Mouse (Mus musculus): ENCODE results near the gene Tmem184a. TPM values are rescaled to one million over a fixed set of nuclear protein-coding genes. Genes with fewer than 3 reads are reported as not detected.

Tmem184a gene
- polyA plus RNA-seq, 1 experiment, result 4.6 TPM

DNA sequence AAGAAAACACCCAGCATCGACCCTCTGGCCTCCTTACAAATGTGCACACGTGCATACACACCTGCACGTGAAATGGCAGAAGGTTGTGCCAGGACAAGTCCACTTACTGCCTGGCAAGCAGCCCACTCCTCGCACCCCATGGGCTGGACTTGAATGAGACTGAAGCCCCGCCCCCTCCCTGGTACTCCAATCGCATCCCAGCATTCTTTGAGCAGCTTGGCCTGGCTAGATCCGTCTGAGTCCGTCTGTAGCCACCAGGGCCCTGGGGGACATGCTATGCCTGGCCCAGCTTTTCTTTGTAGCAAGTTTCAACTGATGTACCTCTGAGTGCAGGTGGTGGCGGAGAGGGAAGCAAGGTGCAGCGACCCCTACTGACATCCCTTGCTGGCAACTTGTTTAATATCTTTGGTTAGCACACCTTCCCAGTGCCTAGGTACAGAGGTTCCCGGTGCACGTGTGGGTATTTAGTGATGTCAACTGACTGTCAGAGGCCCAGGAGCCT lies 16.1 kb downstream of the Tmem184a start:
- Histone ChIP-seq H3K4me1 (peaks cover 96% of the 10 kb centered on the region), H3K27me3 (replicated peaks) (no peaks in the 10 kb centered on the region), H3K36me3 (replicated peaks; ENCODE audit: low read length) (peaks cover 79% of the 10 kb centered on the region), H3K9me3 (no peaks in the 10 kb centered on the region), H3K4me3 (replicated peaks) (peak overlapping the region; percentile 83)
- TF ChIP-seq GATA1 (IDR thresholded peaks at IDR 0.05; ENCODE audit: borderline replicate concordance, low read length) (no peak), FLI1 (IDR thresholded peaks at IDR 0.05; ENCODE audit: low read length) (no peak)

DNA sequence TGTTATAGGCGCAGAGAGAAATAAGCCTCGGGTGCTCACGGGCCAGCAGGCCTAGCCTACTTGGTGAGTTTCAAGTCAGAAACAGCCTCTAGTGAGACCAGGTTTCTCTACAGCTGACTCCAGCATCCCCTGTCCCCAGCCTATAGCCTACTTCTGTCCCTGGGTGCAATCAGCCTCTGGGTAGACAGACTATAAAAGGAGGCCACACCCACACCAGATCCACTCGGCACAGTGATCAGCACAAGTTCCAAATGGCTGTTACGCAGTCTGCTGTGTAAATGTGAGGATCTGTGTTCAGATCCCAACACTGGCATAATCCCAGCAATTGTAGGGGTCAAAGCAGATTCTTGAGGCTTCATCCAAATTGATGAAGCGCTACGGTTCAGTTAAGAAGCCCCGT lies 16.6 kb downstream of the Tmem184a start:
- Histone ChIP-seq H3K27me3 (replicated peaks) (no peaks in the 10 kb centered on the region), H3K9me3 (no peaks in the 10 kb centered on the region), H3K36me3 (replicated peaks; ENCODE audit: low read length) (peaks cover 80% of the 10 kb centered on the region), H3K4me1 (peaks cover 96% of the 10 kb centered on the region), H3K4me3 (replicated peaks) (no peak overlapping the region)
- TF ChIP-seq GATA1 (IDR thresholded peaks at IDR 0.05; ENCODE audit: borderline replicate concordance, low read length), result no peak
- no peak for TF ChIP-seq FLI1 (IDR thresholded peaks at IDR 0.05; ENCODE audit: low read length)

DNA sequence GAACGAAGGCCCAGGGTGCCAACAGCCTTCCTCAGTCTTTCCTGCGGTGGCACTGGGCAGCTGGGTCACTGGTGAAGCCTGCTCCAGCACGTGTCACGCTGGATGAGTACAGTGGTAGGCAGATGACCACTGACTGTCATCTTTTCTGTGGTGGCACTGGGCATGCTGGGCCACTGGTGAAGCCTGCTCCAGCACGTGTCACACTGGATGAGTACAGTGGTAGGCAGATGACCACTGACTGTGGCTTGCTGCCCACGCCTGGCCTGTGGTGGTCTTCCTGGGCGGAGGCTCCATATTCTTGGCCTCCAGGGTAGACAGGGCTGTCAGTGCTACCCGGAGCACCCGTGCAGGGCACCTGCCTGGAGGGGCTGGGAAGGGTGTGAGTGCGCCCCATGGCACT lies 17.8 kb downstream of the Tmem184a start:
- Histone ChIP-seq H3K27me3 (replicated peaks) (no peaks in the 10 kb centered on the region), H3K4me1 (peaks cover 100% of the 10 kb centered on the region), H3K9me3 (no peaks in the 10 kb centered on the region), H3K36me3 (replicated peaks; ENCODE audit: low read length) (peaks cover 85% of the 10 kb centered on the region), H3K4me3 (replicated peaks) (peak overlapping the region; percentile 60)
- TF ChIP-seq FLI1 (IDR thresholded peaks at IDR 0.05; ENCODE audit: low read length) (no peak), GATA1 (IDR thresholded peaks at IDR 0.05; ENCODE audit: borderline replicate concordance, low read length) (no peak)

- Histone ChIP-seq H3K4me3 (replicated peaks) (peak overlapping the region; percentile 50), H3K27me3 (replicated peaks) (no peaks in the 10 kb centered on the region), H3K36me3 (replicated peaks; ENCODE audit: low read length) (peaks cover 85% of the 10 kb centered on the region), H3K4me1 (peaks cover 100% of the 10 kb centered on the region), H3K9me3 (no peaks in the 10 kb centered on the region)
- TF ChIP-seq GATA1 (IDR thresholded peaks at IDR 0.05; ENCODE audit: borderline replicate concordance, low read length) (no peak), FLI1 (IDR thresholded peaks at IDR 0.05; ENCODE audit: low read length) (no peak)
These were observed 18.5 kb downstream of the Tmem184a start for GRCm38 (mm10) chr5:139801231-139801630.

GRCm38 (mm10) chr5:139799801-139800590 lies 19.7 kb downstream of the Tmem184a start:
- Histone ChIP-seq H3K4me1 (peaks cover 100% of the 10 kb centered on the region), H3K27me3 (replicated peaks) (no peaks in the 10 kb centered on the region), H3K36me3 (replicated peaks; ENCODE audit: low read length) (peaks cover 85% of the 10 kb centered on the region), H3K4me3 (replicated peaks) (peak overlapping the region; percentile 44), H3K9me3 (no peaks in the 10 kb centered on the region)
- TF ChIP-seq FLI1 (IDR thresholded peaks at IDR 0.05; ENCODE audit: low read length) (no peak), GATA1 (IDR thresholded peaks at IDR 0.05; ENCODE audit: borderline replicate concordance, low read length) (no peak)

- H3K4me1 ChIP-seq, result peaks cover 100% of the 10 kb centered on the region
- H3K4me3 ChIP-seq (replicated peaks), result no peak overlapping the region
- peaks cover 91% of the 10 kb centered on the region for H3K36me3 ChIP-seq (replicated peaks; ENCODE audit: low read length)
- TF ChIP-seq GATA1 (IDR thresholded peaks at IDR 0.05; ENCODE audit: borderline replicate concordance, low read length) (no peak), FLI1 (IDR thresholded peaks at IDR 0.05; ENCODE audit: low read length) (no peak)
- no peaks in the 10 kb centered on the region for H3K9me3 ChIP-seq
- no peaks in the 10 kb centered on the region for H3K27me3 ChIP-seq (replicated peaks)
These were observed 20.7 kb downstream of the Tmem184a start for GRCm38 (mm10) chr5:139799041-139799440.

- Histone ChIP-seq H3K4me3 (replicated peaks) (peak overlapping the region; percentile 26), H3K4me1 (peaks cover 99% of the 10 kb centered on the region), H3K36me3 (replicated peaks; ENCODE audit: low read length) (peaks cover 96% of the 10 kb centered on the region)
These were observed 21.4 kb downstream of the Tmem184a start for GRCm38 (mm10) chr5:139798168-139798900.

DNA sequence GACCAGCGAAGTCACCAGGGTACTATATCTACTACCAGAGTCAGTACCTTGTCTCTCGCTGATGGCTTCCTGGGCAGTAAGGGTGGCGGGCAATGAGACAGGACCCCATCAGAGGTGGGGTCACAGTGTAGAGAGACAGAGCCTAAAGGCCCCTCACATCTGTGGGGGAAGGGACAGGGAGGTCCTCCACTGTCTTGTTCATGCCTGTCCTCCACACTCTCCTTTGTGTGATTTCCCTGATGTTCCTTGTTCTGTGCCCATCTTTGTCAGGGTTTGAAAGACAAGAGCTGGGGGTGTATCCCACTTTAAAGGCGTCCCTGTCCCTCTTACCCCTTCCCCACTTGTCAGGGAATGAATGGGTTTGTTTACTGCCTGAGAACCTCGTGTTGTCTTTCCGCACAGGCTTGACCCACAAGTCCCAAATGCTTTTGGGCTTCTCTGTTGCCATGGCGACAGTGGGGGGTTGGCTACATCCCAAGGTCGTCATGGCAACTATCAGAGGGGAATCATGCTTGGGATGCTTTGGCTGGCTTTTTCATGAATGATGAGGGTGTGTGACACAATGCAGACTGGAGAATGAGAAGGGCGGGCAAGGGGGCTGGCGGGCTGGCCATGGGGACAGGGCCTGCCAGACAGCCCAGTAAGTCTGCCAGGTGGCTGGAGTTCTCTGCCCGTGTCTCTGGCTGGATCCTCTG lies 22.1 kb downstream of the Tmem184a start:
- Histone ChIP-seq H3K9me3 (no peaks in the 10 kb centered on the region), H3K36me3 (replicated peaks; ENCODE audit: low read length) (peaks cover 95% of the 10 kb centered on the region), H3K4me3 (replicated peaks) (peak overlapping the region; percentile 89), H3K27me3 (replicated peaks) (no peaks in the 10 kb centered on the region), H3K4me1 (peaks cover 98% of the 10 kb centered on the region)
- TF ChIP-seq GATA1 (IDR thresholded peaks at IDR 0.05; ENCODE audit: borderline replicate concordance, low read length) (no peak), FLI1 (IDR thresholded peaks at IDR 0.05; ENCODE audit: low read length) (no peak)

More at GRCm38 (mm10) chr5:139798168-139798900, 21.4 kb downstream of the Tmem184a start:
- Histone ChIP-seq H3K27me3 (replicated peaks) (no peaks in the 10 kb centered on the region), H3K9me3 (no peaks in the 10 kb centered on the region)
- no peak for TF ChIP-seq FLI1 (IDR thresholded peaks at IDR 0.05; ENCODE audit: low read length)
- no peak for TF ChIP-seq GATA1 (IDR thresholded peaks at IDR 0.05; ENCODE audit: borderline replicate concordance, low read length)

DNA sequence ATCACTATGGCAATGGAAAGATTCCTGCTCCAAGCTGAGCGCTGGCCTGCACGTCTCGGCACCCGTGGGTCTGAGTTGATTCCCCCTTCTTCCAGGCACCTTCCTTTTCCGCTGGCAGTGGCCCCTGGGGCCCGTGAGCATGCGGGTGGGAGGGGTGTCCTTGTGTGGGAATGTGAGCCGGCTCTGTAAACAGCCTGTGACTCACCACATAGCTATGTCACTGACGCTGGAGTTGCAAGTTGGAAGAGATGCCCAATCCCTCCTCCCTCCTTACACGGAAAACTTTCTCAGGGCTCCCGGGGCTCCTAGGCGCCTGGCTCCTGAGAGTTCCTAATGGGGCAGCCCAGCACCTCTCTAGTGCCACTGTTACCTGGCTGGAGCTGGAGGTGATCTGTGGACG lies 22.8 kb downstream of the Tmem184a start:
- H3K36me3 ChIP-seq (replicated peaks; ENCODE audit: low read length), result peaks cover 93% of the 10 kb centered on the region
- H3K4me3 ChIP-seq (replicated peaks), result peak overlapping the region; percentile 89
- H3K4me1 ChIP-seq, result peaks cover 96% of the 10 kb centered on the region
- H3K27me3 ChIP-seq (replicated peaks), result no peaks in the 10 kb centered on the region
- TF ChIP-seq FLI1 (IDR thresholded peaks at IDR 0.05; ENCODE audit: low read length) (no peak), GATA1 (IDR thresholded peaks at IDR 0.05; ENCODE audit: borderline replicate concordance, low read length) (no peak)
- H3K9me3 ChIP-seq, result no peaks in the 10 kb centered on the region
